Mouse (Mus musculus): ENCODE results near the gene Gm10401. TPM values are rescaled to one million over a fixed set of nuclear protein-coding genes. Genes with fewer than 3 reads are reported as not detected.

Gm10401 gene
- total RNA-seq, 1 experiment from 2014 or later = 1.2 TPM

Other genes starting within 250 kb of the Gm10401 start
- gene 4930519G04Rik, start 244.6 kb downstream of the Gm10401 start, total RNA-seq (2017) = not detected in 2 replicates
- not detected in 2 replicates for gene Gm9936, start 239.6 kb downstream of the Gm10401 start, total RNA-seq (2017)
- 9.4 and 10.8 TPM in 2 replicates for gene Oasl2, start 201.4 kb downstream of the Gm10401 start, total RNA-seq (2017)
- 3.3 and 4.3 TPM in 2 replicates for gene Oasl1, start 175.1 kb downstream of the Gm10401 start, total RNA-seq (2017)
- 17.3 and 18.3 TPM in 2 replicates for gene 2210016L21Rik, start 156.1 kb downstream of the Gm10401 start, total RNA-seq (2017)
- not detected in 2 replicates for gene Hnf1a, start 127.2 kb downstream of the Gm10401 start, total RNA-seq (2017)
- 30.9 and 34.4 TPM in 2 replicates for gene Sppl3, start 87.2 kb downstream of the Gm10401 start, total RNA-seq (2017)
- 19.5 and 32.2 TPM in 2 replicates for gene Acads, start 21.1 kb upstream of the Gm10401 start, total RNA-seq (2017)
- 11.1 and 14.7 TPM in 2 replicates for gene Unc119b, start 36.7 kb upstream of the Gm10401 start, total RNA-seq (2017)
- gene Mlec, start 59.9 kb upstream of the Gm10401 start, total RNA-seq (2017) = 186 and 210 TPM in 2 replicates
- not detected in 2 replicates for gene Cabp1, start 96.1 kb upstream of the Gm10401 start, total RNA-seq (2017)
- gene Pop5, start 137.5 kb upstream of the Gm10401 start, total RNA-seq (2017) = 75.6 and 104 TPM in 2 replicates
- 56.3 and 72.0 TPM in 2 replicates for gene Rnf10, start 174.6 kb upstream of the Gm10401 start, total RNA-seq (2017)
- gene Coq5, start 181.4 kb upstream of the Gm10401 start, total RNA-seq (2017) = 38.4 and 43.7 TPM in 2 replicates
- gene Dynll1, start 202.7 kb upstream of the Gm10401 start, total RNA-seq (2017) = 257 and 310 TPM in 2 replicates
- 74.3 and 92.1 TPM in 2 replicates for gene Srsf9, start 228.9 kb upstream of the Gm10401 start, total RNA-seq (2017)
- gene Gatc, start 242.9 kb upstream of the Gm10401 start, total RNA-seq (2017) = 15.0 and 19.9 TPM in 2 replicates
- 18.7 and 19.6 TPM in 2 replicates for gene Triap1, start 242.9 kb upstream of the Gm10401 start, total RNA-seq (2017)